Mouse (Mus musculus) E14TG2a.4 (cell line): ENCODE measurements around the gene 1500011B03Rik.
"Not testable (repeated sequence)": the region's sequence is repeated elsewhere in the genome, so short reads cannot be mapped to it uniquely, and the experiment has no call there.

Experiments used
- H3K27me3 ChIP-seq: 2 replicates; pipeline ENCODE4 v1.6.1; 2014; ENCODE audit warnings: low read length, control low read depth; ENCODE audit not compliant: insufficient read depth
- H3K36me3 ChIP-seq: 2 replicates; pipeline ENCODE4 v1.6.1; 2014; ENCODE audit warnings: low read length, control low read depth; ENCODE audit not compliant: insufficient read depth
- H3K4me1 ChIP-seq: replicated peaks from 2 replicates; pipeline ENCODE4 v1.6.1; 2014; ENCODE audit warnings: low read depth, low read length, control low read depth
- H3K4me3 ChIP-seq: replicated peaks from 2 replicates; pipeline ENCODE4 v1.5.1; 2014; ENCODE audit warnings: mild to moderate bottlenecking, low read length
- H3K9me3 ChIP-seq: 2 replicates; pipeline ENCODE4 v1.6.1; 2014; ENCODE audit warnings: low read length, control low read depth
- CTCF ChIP-seq: conservative IDR thresholded peaks from 2 replicates; pipeline ENCODE4 v1.5.1; 2014; ENCODE audit warnings: low read length
- NANOG ChIP-seq: IDR thresholded peaks from 2 replicates; pipeline ENCODE4 v1.6.1; 2014; ENCODE audit warnings: borderline replicate concordance, low read length, mixed read lengths
- POU5F1 ChIP-seq: IDR thresholded peaks from 2 replicates; pipeline ENCODE4 v1.6.1; 2014; ENCODE audit warnings: low read length, borderline replicate concordance

The 1500011B03Rik gene

GRCm38 (mm10) chr5:114842674-114843073 is 19.4 kb upstream of the 1500011B03Rik start:
- Histone ChIP-seq H3K4me1 (peaks cover 48% of the 10 kb centered on the region), H3K36me3 (no peaks in the 10 kb centered on the region), H3K4me3 (no peak overlapping the region), H3K9me3 (no peaks in the 10 kb centered on the region), H3K27me3 (peaks cover 6% of the 10 kb centered on the region; the same call in 1 of the 2 replicates)
- TF ChIP-seq POU5F1 (no peak), NANOG (no peak), CTCF (no peak)

GRCm38 (mm10) chr5:114842155-114842554 is 18.9 kb upstream of the 1500011B03Rik start:
- not testable (repeated sequence) for H3K27me3 ChIP-seq, H3K9me3 ChIP-seq, H3K4me3 ChIP-seq, H3K36me3 ChIP-seq
- peaks cover 48% of the 10 kb centered on the region for H3K4me1 ChIP-seq

GRCm38 (mm10) chr5:114840481-114840880 is 17.2 kb upstream of the 1500011B03Rik start:
- H3K36me3 ChIP-seq, H3K9me3 ChIP-seq, H3K27me3 ChIP-seq, H3K4me3 ChIP-seq: not testable (repeated sequence)
- peaks cover 39% of the 10 kb centered on the region for H3K4me1 ChIP-seq

DNA sequence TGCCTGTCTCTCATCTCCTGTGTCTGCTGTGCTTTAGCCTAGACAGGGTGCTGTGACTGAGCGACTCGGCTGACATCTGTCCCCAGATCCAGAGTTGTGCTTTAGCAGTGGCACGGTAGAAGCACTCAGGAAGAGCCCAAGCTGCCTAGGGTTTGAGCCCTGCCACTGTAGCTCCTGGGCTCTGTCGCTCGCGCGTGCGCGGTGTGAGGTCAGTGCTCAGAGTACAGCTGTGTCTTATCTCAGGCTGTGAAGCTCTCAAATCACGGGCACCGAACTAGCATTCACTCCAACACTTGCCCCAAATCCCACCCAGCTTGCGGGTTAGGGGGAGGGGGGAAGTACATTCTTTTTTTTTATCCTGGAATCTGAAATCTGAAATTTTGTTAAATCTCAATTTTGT is 13.6 kb upstream of the 1500011B03Rik start:
- H3K9me3 ChIP-seq, result no peaks in the 10 kb centered on the region
- no peak for TF ChIP-seq NANOG
- no peak for TF ChIP-seq POU5F1
- TF ChIP-seq CTCF, result no peak
- no peaks in the 10 kb centered on the region for H3K36me3 ChIP-seq

DNA sequence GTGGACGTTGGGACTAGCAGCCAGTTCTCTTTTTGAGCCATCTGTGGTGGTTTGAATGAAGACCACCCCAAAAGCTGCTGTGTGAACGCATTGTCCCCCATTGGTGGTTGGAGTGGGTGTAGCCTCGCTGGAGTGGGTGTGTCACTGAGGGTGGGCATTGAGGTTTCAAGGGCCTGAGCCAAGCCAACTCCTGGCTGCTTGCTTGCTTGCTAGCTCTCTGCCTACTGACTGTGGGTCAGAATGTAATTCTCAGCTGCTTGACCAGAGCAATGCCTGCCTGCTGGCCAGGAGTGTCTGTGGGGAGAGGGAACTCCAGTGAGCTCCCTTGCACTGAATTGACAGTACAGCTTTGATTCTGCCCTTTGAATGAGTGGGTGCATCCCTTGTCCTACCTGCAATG is 6.5 kb upstream of the 1500011B03Rik start:
- Histone ChIP-seq H3K36me3 (no peaks in the 10 kb centered on the region), H3K4me1 (peaks cover 20% of the 10 kb centered on the region), H3K9me3 (no peaks in the 10 kb centered on the region), H3K27me3 (no peaks in the 10 kb centered on the region), H3K4me3 (no peak overlapping the region)
- no peak for TF ChIP-seq CTCF
- no peak for TF ChIP-seq NANOG
- no peak for TF ChIP-seq POU5F1

More for the DNA sequence above, 13.6 kb upstream of the 1500011B03Rik start:
- Histone ChIP-seq H3K4me1 (peaks cover 18% of the 10 kb centered on the region), H3K4me3 (peak overlapping the region; percentile 32; the same call in 1 of the 2 replicates), H3K27me3 (0 out of 2 replicates have a peak, but pooled peaks cover 3% of the 10 kb centered on the region)

- no peak for TF ChIP-seq NANOG
- no peak overlapping the region for H3K4me3 ChIP-seq
- peaks cover 4% of the 10 kb centered on the region for H3K36me3 ChIP-seq
- peaks cover 29% of the 10 kb centered on the region for H3K4me1 ChIP-seq
- peaks cover 5% of the 10 kb centered on the region for H3K9me3 ChIP-seq
- no peaks in the 10 kb centered on the region for H3K27me3 ChIP-seq
These were observed 4.2 kb upstream of the 1500011B03Rik start for GRCm38 (mm10) chr5:114827427-114827826.

DNA sequence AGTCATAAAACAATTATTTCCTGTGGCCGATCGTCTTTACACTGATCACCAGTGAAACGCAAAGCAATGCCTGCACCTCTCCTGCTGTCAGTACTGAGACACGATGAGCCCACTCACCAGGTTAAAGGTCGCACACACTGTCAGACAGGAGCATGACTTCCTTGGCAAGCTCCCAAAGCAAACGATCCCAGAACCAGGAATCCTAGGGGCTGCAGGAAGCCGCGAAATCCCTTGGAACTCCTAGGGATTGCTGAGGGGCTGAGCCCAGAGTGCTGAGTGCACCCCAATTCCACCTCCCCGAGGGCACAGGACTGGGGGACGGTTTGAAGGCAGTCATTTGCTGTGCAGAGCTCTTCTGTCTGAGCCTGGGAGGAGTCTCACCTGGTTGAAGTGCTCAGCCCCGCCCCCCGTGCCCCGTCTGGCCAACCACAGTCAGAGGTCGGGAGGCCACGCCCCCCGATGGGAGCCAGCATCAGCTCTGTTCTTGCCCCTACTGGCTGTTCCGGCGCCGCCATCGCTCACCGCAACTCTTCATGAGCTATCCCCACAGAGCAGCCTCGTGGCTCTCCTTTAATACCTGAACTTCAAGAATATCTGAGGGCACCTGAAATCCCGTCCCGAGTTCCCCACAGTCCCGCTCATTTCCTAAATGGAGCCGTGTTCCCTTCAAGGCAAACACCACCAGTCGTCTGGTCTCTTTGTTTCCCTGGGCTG is 2.9 kb upstream of the 1500011B03Rik start:
- no peaks in the 10 kb centered on the region for H3K27me3 ChIP-seq
- H3K36me3 ChIP-seq, result peaks cover 16% of the 10 kb centered on the region
- TF ChIP-seq NANOG, result no peak
- no peak for TF ChIP-seq POU5F1
- no peak for TF ChIP-seq CTCF
- H3K9me3 ChIP-seq, result peaks cover 18% of the 10 kb centered on the region
- peaks cover 29% of the 10 kb centered on the region for H3K4me1 ChIP-seq
- peak overlapping the region; percentile 76 for H3K4me3 ChIP-seq

GRCm38 (mm10) chr5:114824197-114824596 is 929 bp upstream of the 1500011B03Rik start:
- Histone ChIP-seq H3K9me3 (peaks cover 30% of the 10 kb centered on the region), H3K4me3 (peak overlapping the region; percentile 50), H3K27me3 (no peaks in the 10 kb centered on the region), H3K4me1 (peaks cover 32% of the 10 kb centered on the region), H3K36me3 (peaks cover 23% of the 10 kb centered on the region)
- TF ChIP-seq NANOG (no peak), CTCF (peak; percentile 85)

DNA sequence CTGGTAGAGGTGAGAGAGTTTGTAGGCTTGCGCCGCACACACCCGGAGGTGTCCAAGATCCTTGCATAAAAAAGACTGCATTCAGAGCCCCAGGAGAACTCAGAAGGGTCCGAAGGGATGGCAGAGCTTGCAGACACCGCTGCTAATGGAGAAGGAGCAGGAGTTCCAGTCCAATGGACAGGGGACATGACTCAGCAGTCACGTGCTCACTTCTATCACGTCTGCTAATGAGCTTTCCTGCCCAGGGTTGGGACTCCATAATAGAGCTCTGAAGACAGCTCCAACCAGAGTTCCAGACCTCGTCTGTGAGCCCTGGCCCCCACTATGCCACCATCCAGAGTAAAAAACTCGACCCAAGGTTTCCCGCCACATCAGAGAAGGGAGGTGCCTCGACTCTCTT is 5.1 kb downstream of the 1500011B03Rik start:
- Histone ChIP-seq H3K4me1 (peaks cover 29% of the 10 kb centered on the region), H3K36me3 (peaks cover 28% of the 10 kb centered on the region), H3K27me3 (no peaks in the 10 kb centered on the region), H3K9me3 (peaks cover 40% of the 10 kb centered on the region), H3K4me3 (peak overlapping the region; percentile 52)
- TF ChIP-seq NANOG (no peak), CTCF (no peak), POU5F1 (no peak)
